Mouse (Mus musculus) MEL (cell line): Measurements from ENCODE around the gene Pex10.

Source experiments
- CHD1 ChIP-seq: IDR thresholded peaks from 2 replicates; pipeline ENCODE4 v1.6.1; 2012; ENCODE audit warnings: low read depth, mild to moderate bottlenecking, inconsistent platforms, low read length, improper control_type of control experiment
- CTCF ChIP-seq, 3 experiments: IDR thresholded peaks in 2 of 3; conservative IDR thresholded peaks in 1 of 3; 2 replicates each; pipeline ENCODE4 v1.5.1; 2011 to 2012; ENCODE audit warnings: low read length in 3 of 3, low read depth in 2 of 3, mild to moderate bottlenecking in 2 of 3, improper control_type of control experiment in 1 of 3, inconsistent platforms in 1 of 3, mixed read lengths in 1 of 3, moderate library complexity in 1 of 3; ENCODE audit not compliant: control insufficient read depth in 1 of 3, insufficient read depth in 1 of 3, poor library complexity in 1 of 3, severe bottlenecking in 1 of 3
- E2F4 ChIP-seq: IDR thresholded peaks from 2 replicates; pipeline ENCODE4 v1.6.1; 2011; ENCODE audit warnings: low read depth, low read length, improper control_type of control experiment, borderline replicate concordance
- EP300 ChIP-seq, 2 experiments: IDR thresholded peaks; 2 replicates each; pipeline ENCODE4 v1.6.1; 2011; ENCODE audit warnings: improper control_type of control experiment in 2 of 2, low read length in 2 of 2, low read depth in 1 of 2, mild to moderate bottlenecking in 1 of 2
- GABPA ChIP-seq: IDR thresholded peaks from 2 replicates; pipeline ENCODE4 v1.6.1; 2012; ENCODE audit warnings: low read depth, mild to moderate bottlenecking, inconsistent platforms, low read length, improper control_type of control experiment, moderate library complexity
- GATA1 ChIP-seq: IDR thresholded peaks from 2 replicates; pipeline ENCODE4 v1.6.1; 2011; ENCODE audit warnings: low read depth, low read length, improper control_type of control experiment
- HCFC1 ChIP-seq: IDR thresholded peaks from 2 replicates; pipeline ENCODE4 v1.6.1; 2012; ENCODE audit warnings: low read depth, mild to moderate bottlenecking, inconsistent platforms, low read length, improper control_type of control experiment, moderate library complexity
- MAFK ChIP-seq: IDR thresholded peaks from 2 replicates; pipeline ENCODE4 v1.6.1; 2011; ENCODE audit warnings: low read depth, mild to moderate bottlenecking, low read length, improper control_type of control experiment, borderline replicate concordance
- NRF1 ChIP-seq: IDR thresholded peaks from 2 replicates; pipeline ENCODE4 v1.6.1; 2014; ENCODE audit warnings: low read depth, mild to moderate bottlenecking, inconsistent platforms, low read length, improper control_type of control experiment, moderate library complexity; ENCODE audit not compliant: poor library complexity, insufficient read depth, severe bottlenecking
- POLR2A ChIP-seq, 2 experiments: IDR thresholded peaks; 2 replicates each; pipeline ENCODE4 v1.6.1; 2011 to 2012; ENCODE audit warnings: low read length in 2 of 2, mild to moderate bottlenecking in 2 of 2, control low read depth in 1 of 2, improper control_type of control experiment in 1 of 2, low read depth in 1 of 2, moderate library complexity in 1 of 2; ENCODE audit not compliant: control insufficient read depth in 1 of 2, insufficient read depth in 1 of 2, poor library complexity in 1 of 2
- USF1 ChIP-seq: IDR thresholded peaks from 2 replicates; pipeline ENCODE4 v1.6.1; 2014; ENCODE audit warnings: low read depth, mild to moderate bottlenecking, inconsistent platforms, low read length, improper control_type of control experiment, moderate library complexity

- TF ChIP-seq GATA1 (no peak), CHD1 (no peak), USF1 (no peak), POLR2A (IDR thresholded peaks at IDR 0.05; ENCODE audit: control insufficient read depth in 1 of 2, insufficient read depth in 1 of 2, low read depth in 1 of 2, low read length in 2 of 2, poor library complexity in 1 of 2) (no peak), MAFK (no peak), GABPA (no peak), HCFC1 (no peak), CTCF (IDR thresholded peaks at IDR 0.05 in 2 of 3, conservative IDR thresholded peaks at IDR 0.05 in 1 of 3; ENCODE audit: control insufficient read depth in 1 of 3, insufficient read depth in 1 of 3, low read depth in 2 of 3, low read length in 3 of 3, poor library complexity in 1 of 3, severe bottlenecking in 1 of 3) (no peak), EP300 (IDR thresholded peaks at IDR 0.05; ENCODE audit: low read depth in 1 of 2, low read length in 2 of 2) (no peak), NRF1 (no peak), E2F4 (no peak)
Observed at GRCm38 (mm10) chr4:155089241-155089640, 22.4 kb downstream of the Pex10 start.
